Mouse (Mus musculus) G1E (cell line): Measurements from ENCODE around the gene Mmrn2. TPM values are rescaled to one million over a fixed set of nuclear protein-coding genes. Genes with fewer than 3 reads are reported as not detected.

ENCODE experiments used
- ATAC-seq: 2 replicates; pipeline ENCODE4 v1.8.0; 2016; ENCODE audit warnings: mild to moderate bottlenecking; ENCODE audit not compliant: insufficient number of reproducible peaks, poor library complexity, low FRiP score, severe bottlenecking; ENCODE audit errors: extremely low read depth
- DNase-seq: peaks from one replicate; pipeline ENCODE4 v3.0.0; 2012; ENCODE audit warnings: low spot score
- H3K27me3 ChIP-seq: 2 replicates; pipeline ENCODE4 v1.6.1; 2012; ENCODE audit warnings: mild to moderate bottlenecking, low read length, inconsistent platforms; ENCODE audit not compliant: insufficient read depth
- H3K36me3 ChIP-seq: replicated peaks from 2 replicates; pipeline ENCODE3; 2012; ENCODE audit warnings: mild to moderate bottlenecking, inconsistent platforms
- H3K4me1 ChIP-seq: 2 replicates; pipeline ENCODE4 v1.6.1; 2012; ENCODE audit warnings: low read depth, low read length, inconsistent platforms, mixed read lengths; ENCODE audit not compliant: insufficient read depth
- H3K4me3 ChIP-seq: 2 replicates; pipeline ENCODE4 v1.5.1; 2012; ENCODE audit warnings: low read depth, mild to moderate bottlenecking, inconsistent platforms, low read length, moderate library complexity, mixed read lengths
- H3K9me3 ChIP-seq: replicated peaks from 2 replicates; pipeline ENCODE4 v1.6.1; 2012; ENCODE audit warnings: inconsistent platforms
- CTCF ChIP-seq: IDR thresholded peaks from 2 replicates; pipeline ENCODE4 v1.5.1; 2012; ENCODE audit warnings: low read depth, low read length, inconsistent platforms, mixed read lengths
- GATA1 ChIP-seq: IDR thresholded peaks from 2 replicates; pipeline ENCODE4 v1.6.1; 2012; ENCODE audit warnings: borderline replicate concordance, low read length, inconsistent platforms, mixed read lengths
- GATA2 ChIP-seq: IDR thresholded peaks from 2 replicates; pipeline ENCODE4 v1.6.1; 2012; ENCODE audit warnings: low read depth, low read length, inconsistent platforms, borderline replicate concordance
- POLR2AphosphoS5 ChIP-seq: IDR thresholded peaks from 2 replicates; pipeline ENCODE4 v1.6.1; 2012; ENCODE audit warnings: low read depth, low read length, inconsistent platforms; ENCODE audit not compliant: insufficient replicate concordance
- TAL1 ChIP-seq: conservative IDR thresholded peaks from 2 replicates; pipeline ENCODE4 v1.6.1; 2012; ENCODE audit warnings: low read depth, low read length, inconsistent platforms, mixed read lengths
- polyA plus RNA-seq: library from polyadenylated mRNA; stranded (reverse); fragments of >175 nt; gene quantifications from 2 replicates; pipeline ENCODE4 v1.2.3, GENCODE M21; 2012
- total RNA-seq, 2 experiments: library from RNA; stranded (forward) in 1 of 2; stranded (reverse) in 1 of 2; fragments of 200-1000 nt in 1 of 2; fragments of >200 nt in 1 of 2; fragmentation: Nextera tagmentation in 1 of 2; gene quantifications; 2 replicates each; pipeline ENCODE4 v1.2.3; 2014 to 2017

Gene Mmrn2
- total and polyA plus RNA-seq, 3 experiments = 0.01 to 0.11 TPM; not detected in 1

- H3K27me3 ChIP-seq = peaks cover 8% of the 10 kb centered on the region; the same call in 1 of the 2 replicates
- ATAC-seq (no peak), DNase-seq (no peak)
- TF ChIP-seq GATA1 = no peak
- TF ChIP-seq CTCF = no peak
- TF ChIP-seq TAL1 = no peak
- no peak for TF ChIP-seq POLR2AphosphoS5
- TF ChIP-seq GATA2 = no peak
- H3K9me3 ChIP-seq = no peaks in the 10 kb centered on the region
- H3K36me3 ChIP-seq = no peaks in the 10 kb centered on the region
- H3K4me1 ChIP-seq = peaks cover 13% of the 10 kb centered on the region
- H3K4me3 ChIP-seq = no peak overlapping the region
These were observed 676 bp downstream of the Mmrn2 start for GRCm38 (mm10) chr14:34375941-34376340.

- TF ChIP-seq POLR2AphosphoS5 = no peak
- ATAC-seq (no peak), DNase-seq (no peak)
- Histone ChIP-seq H3K9me3 (no peaks in the 10 kb centered on the region), H3K4me1 (peaks cover 13% of the 10 kb centered on the region), H3K36me3 (no peaks in the 10 kb centered on the region), H3K27me3 (peaks cover 8% of the 10 kb centered on the region; the same call in 1 of the 2 replicates), H3K4me3 (no peak overlapping the region)
These were observed 1.9 kb downstream of the Mmrn2 start for GRCm38 (mm10) chr14:34377121-34377520.

GRCm38 (mm10) chr14:34378560-34379331 lies 3.5 kb downstream of the Mmrn2 start:
- no peak for TF ChIP-seq GATA1
- TF ChIP-seq TAL1 = no peak
- no peak for TF ChIP-seq GATA2
- TF ChIP-seq POLR2AphosphoS5 = no peak
- no peak for TF ChIP-seq CTCF
- Histone ChIP-seq H3K4me1 (peaks cover 11% of the 10 kb centered on the region), H3K4me3 (no peak overlapping the region), H3K9me3 (no peaks in the 10 kb centered on the region), H3K36me3 (no peaks in the 10 kb centered on the region), H3K27me3 (peaks cover 3% of the 10 kb centered on the region; the same call in 1 of the 2 replicates)
- ATAC-seq = no peak
- DNase-seq = no peak

GRCm38 (mm10) chr14:34382921-34383704 lies 7.8 kb downstream of the Mmrn2 start:
- Histone ChIP-seq H3K27me3 (peaks cover 3% of the 10 kb centered on the region; the same call in 1 of the 2 replicates), H3K9me3 (no peaks in the 10 kb centered on the region), H3K36me3 (no peaks in the 10 kb centered on the region), H3K4me3 (no peak overlapping the region), H3K4me1 (peaks cover 8% of the 10 kb centered on the region)
- TF ChIP-seq TAL1 (no peak), GATA1 (no peak), CTCF (no peak), POLR2AphosphoS5 (no peak), GATA2 (no peak)
- DNase-seq (no peak), ATAC-seq (peak; percentile 22)

GRCm38 (mm10) chr14:34393295-34393694 lies 18.0 kb downstream of the Mmrn2 start:
- ATAC-seq (no peak), DNase-seq (no peak)
- Histone ChIP-seq H3K27me3 (no peaks in the 10 kb centered on the region), H3K36me3 (no peaks in the 10 kb centered on the region), H3K4me1 (no peaks in the 10 kb centered on the region), H3K9me3 (no peaks in the 10 kb centered on the region), H3K4me3 (no peak overlapping the region)
- TF ChIP-seq TAL1 (no peak), CTCF (no peak), GATA2 (no peak), POLR2AphosphoS5 (no peak), GATA1 (no peak)

GRCm38 (mm10) chr14:34397871-34398270 lies 22.6 kb downstream of the Mmrn2 start:
- no peak for ATAC-seq
- Histone ChIP-seq H3K4me1 (no peaks in the 10 kb centered on the region), H3K4me3 (no peak overlapping the region), H3K27me3 (no peaks in the 10 kb centered on the region; the same call in 1 of the 2 replicates), H3K36me3 (no peaks in the 10 kb centered on the region), H3K9me3 (no peaks in the 10 kb centered on the region)
- no peak for DNase-seq
- TF ChIP-seq GATA1 (no peak), CTCF (no peak), TAL1 (no peak), POLR2AphosphoS5 (no peak), GATA2 (no peak)
